Mouse (Mus musculus): ENCODE measurements around the gene Fis1. TPM values are rescaled to one million over a fixed set of nuclear protein-coding genes. Genes with fewer than 3 reads are reported as not detected.
A peak's percentile ranks its signal among the peaks of the same experiment; 100 is the strongest.
"Not testable (repeated sequence)": the region's sequence is repeated elsewhere in the genome, so short reads cannot be mapped to it uniquely, and the experiment has no call there.

Gene Fis1
- polyA plus RNA-seq, 1 experiment from 2014 or later, result 173 TPM

- Histone ChIP-seq H3K4me2 (ENCODE audit: low read depth, low read length) (no peak overlapping the region), H3K9me3 (ENCODE audit: low read length) (peaks cover 3% of the 10 kb centered on the region; the same call in 1 of the 2 replicates), H3K27ac (ENCODE audit: low read depth) (no peak overlapping the region), H3K9ac (replicated peaks) (no peak overlapping the region), H3K36me3 (replicated peaks; ENCODE audit: insufficient read depth, low read length) (no peaks in the 10 kb centered on the region), H3K4me1 (ENCODE audit: insufficient read depth) (no peaks in the 10 kb centered on the region), H3K27me3 (ENCODE audit: insufficient read depth, low read length) (no peaks in the 10 kb centered on the region), H3K4me3 (ENCODE audit: low read depth, low read length) (no peak overlapping the region)
- ATAC-seq (no peak), DNase-seq (no peak)
- 78% methylated on average over 5 of the region's 5 CpGs for WGBS (ENCODE audit: insufficient replicate concordance)
- TF ChIP-seq EP300 (IDR thresholded peaks at IDR 0.05; ENCODE audit: low read depth) (no peak), CTCF (IDR thresholded peaks at IDR 0.05; ENCODE audit: low read depth) (no peak)
Measured at GRCm38 (mm10) chr5:136937621-136938020, 15.5 kb upstream of the Fis1 start.

GRCm38 (mm10) chr5:136939284-136939683 is 13.8 kb upstream of the Fis1 start:
- no peak overlapping the region for H3K4me2 ChIP-seq (ENCODE audit: low read depth, low read length)
- H3K27ac ChIP-seq (ENCODE audit: low read depth), result no peak overlapping the region
- WGBS (ENCODE audit: insufficient replicate concordance), result 71% methylated on average over 7 of the region's 7 CpGs
- ATAC-seq (no peak), DNase-seq (peak; percentile 36)
- no peaks in the 10 kb centered on the region for H3K36me3 ChIP-seq (replicated peaks; ENCODE audit: insufficient read depth, low read length)
- H3K4me3 ChIP-seq (ENCODE audit: low read depth, low read length), result no peak overlapping the region
- TF ChIP-seq CTCF (IDR thresholded peaks at IDR 0.05; ENCODE audit: low read depth) (peak; percentile 62), EP300 (IDR thresholded peaks at IDR 0.05; ENCODE audit: low read depth) (no peak)
- H3K27me3 ChIP-seq (ENCODE audit: insufficient read depth, low read length), result no peaks in the 10 kb centered on the region
- no peak overlapping the region for H3K9ac ChIP-seq (replicated peaks)
- H3K9me3 ChIP-seq (ENCODE audit: low read length), result peaks cover 3% of the 10 kb centered on the region; the same call in 1 of the 2 replicates
- no peaks in the 10 kb centered on the region for H3K4me1 ChIP-seq (ENCODE audit: insufficient read depth)

- H3K9me3 ChIP-seq (ENCODE audit: low read length); H3K27me3 ChIP-seq (ENCODE audit: insufficient read depth, low read length); H3K4me1 ChIP-seq (ENCODE audit: insufficient read depth); H3K27ac ChIP-seq (ENCODE audit: low read depth); H3K9ac ChIP-seq (replicated peaks); H3K4me2 ChIP-seq (ENCODE audit: low read depth, low read length); H3K36me3 ChIP-seq (replicated peaks; ENCODE audit: insufficient read depth, low read length); ATAC-seq; H3K4me3 ChIP-seq (ENCODE audit: low read depth, low read length); DNase-seq: not testable (repeated sequence)
- 80% methylated on average over 6 of the region's 6 CpGs for WGBS (ENCODE audit: insufficient replicate concordance)
Measured at GRCm38 (mm10) chr5:136940029-136940428, 13.0 kb upstream of the Fis1 start.

- no peaks in the 10 kb centered on the region for H3K27me3 ChIP-seq (ENCODE audit: insufficient read depth, low read length)
- H3K27ac ChIP-seq (ENCODE audit: low read depth), result no peak overlapping the region
- TF ChIP-seq CTCF (IDR thresholded peaks at IDR 0.05; ENCODE audit: low read depth), result no peak
- no peak for TF ChIP-seq EP300 (IDR thresholded peaks at IDR 0.05; ENCODE audit: low read depth)
- H3K36me3 ChIP-seq (replicated peaks; ENCODE audit: insufficient read depth, low read length), result no peaks in the 10 kb centered on the region
- 80% methylated on average over 12 of the region's 12 CpGs for WGBS (ENCODE audit: insufficient replicate concordance)
- ATAC-seq (no peak), DNase-seq (no peak)
- H3K4me3 ChIP-seq (ENCODE audit: low read depth, low read length), result no peak overlapping the region
- no peaks in the 10 kb centered on the region for H3K4me1 ChIP-seq (ENCODE audit: insufficient read depth)
- no peak overlapping the region for H3K9ac ChIP-seq (replicated peaks)
- H3K9me3 ChIP-seq (ENCODE audit: low read length), result peaks cover 3% of the 10 kb centered on the region; the same call in 1 of the 2 replicates
- no peak overlapping the region for H3K4me2 ChIP-seq (ENCODE audit: low read depth, low read length)
Measured at GRCm38 (mm10) chr5:136940845-136941560, 12.1 kb upstream of the Fis1 start.

- Histone ChIP-seq H3K27me3 (ENCODE audit: insufficient read depth, low read length) (no peaks in the 10 kb centered on the region), H3K9me3 (ENCODE audit: low read length) (peaks cover 3% of the 10 kb centered on the region; the same call in 1 of the 2 replicates), H3K9ac (replicated peaks) (no peak overlapping the region), H3K4me2 (ENCODE audit: low read depth, low read length) (no peak overlapping the region), H3K36me3 (replicated peaks; ENCODE audit: insufficient read depth, low read length) (no peaks in the 10 kb centered on the region), H3K4me3 (ENCODE audit: low read depth, low read length) (no peak overlapping the region), H3K4me1 (ENCODE audit: insufficient read depth) (no peaks in the 10 kb centered on the region), H3K27ac (ENCODE audit: low read depth) (no peak overlapping the region)
- WGBS (ENCODE audit: insufficient replicate concordance), result 78% methylated on average over 3 of the region's 3 CpGs
- ATAC-seq, result no peak
- no peak for DNase-seq
- TF ChIP-seq EP300 (IDR thresholded peaks at IDR 0.05; ENCODE audit: low read depth) (no peak), CTCF (IDR thresholded peaks at IDR 0.05; ENCODE audit: low read depth) (no peak)
Measured at GRCm38 (mm10) chr5:136942781-136943180, 10.3 kb upstream of the Fis1 start.

GRCm38 (mm10) chr5:136943382-136943781 is 9.7 kb upstream of the Fis1 start:
- TF ChIP-seq CTCF (IDR thresholded peaks at IDR 0.05; ENCODE audit: low read depth) (no peak), EP300 (IDR thresholded peaks at IDR 0.05; ENCODE audit: low read depth) (no peak)
- Histone ChIP-seq H3K36me3 (replicated peaks; ENCODE audit: insufficient read depth, low read length) (no peaks in the 10 kb centered on the region), H3K27me3 (ENCODE audit: insufficient read depth, low read length) (no peaks in the 10 kb centered on the region), H3K4me3 (ENCODE audit: low read depth, low read length) (no peak overlapping the region), H3K4me2 (ENCODE audit: low read depth, low read length) (no peak overlapping the region), H3K27ac (ENCODE audit: low read depth) (no peak overlapping the region), H3K4me1 (ENCODE audit: insufficient read depth) (no peaks in the 10 kb centered on the region), H3K9ac (replicated peaks) (no peak overlapping the region), H3K9me3 (ENCODE audit: low read length) (peaks cover 3% of the 10 kb centered on the region; the same call in 1 of the 2 replicates)
- 76% methylated on average over 2 of the region's 2 CpGs for WGBS (ENCODE audit: insufficient replicate concordance)
- no peak for ATAC-seq
- no peak for DNase-seq

Data from liver, postnatal 0 days (tissue).